Mouse (Mus musculus) brown adipose tissue, adult 24 weeks (tissue): ENCODE measurements around the gene Pdilt. TPM values are rescaled to one million over a fixed set of nuclear protein-coding genes. Genes with fewer than 3 reads are reported as not detected.
A peak's percentile ranks its signal among the peaks of the same experiment; 100 is the strongest.
"Not testable (repeated sequence)": the region's sequence is repeated elsewhere in the genome, so short reads cannot be mapped to it uniquely, and the experiment has no call there.

ENCODE experiments used
- H3K27ac ChIP-seq: fragments of 200-500 bp; replicated peaks from 2 replicates; pipeline ENCODE4 v1.5.1; 2012; ENCODE audit warnings: low read depth, mild to moderate bottlenecking, low read length
- H3K4me1 ChIP-seq: fragments of 200-500 bp; 2 replicates; pipeline ENCODE4 v1.6.1; 2012; ENCODE audit warnings: low read length, mixed read lengths; ENCODE audit not compliant: control insufficient read depth, insufficient read depth, insufficient read length
- H3K4me3 ChIP-seq: fragments of 200-500 bp; 2 replicates; pipeline ENCODE4 v1.5.1; 2012; ENCODE audit warnings: low read depth, mild to moderate bottlenecking, low read length, moderate library complexity; ENCODE audit not compliant: insufficient read depth
- polyA plus RNA-seq: library from polyadenylated mRNA; stranded (reverse); fragments of >200 nt; gene quantifications from 2 replicates; pipeline ENCODE4 v1.2.4, GENCODE M21; 2012; ENCODE audit not compliant: missing spikeins, insufficient read depth, insufficient read length

The Pdilt gene
- not detected in 2 replicates for polyA plus RNA-seq

DNA sequence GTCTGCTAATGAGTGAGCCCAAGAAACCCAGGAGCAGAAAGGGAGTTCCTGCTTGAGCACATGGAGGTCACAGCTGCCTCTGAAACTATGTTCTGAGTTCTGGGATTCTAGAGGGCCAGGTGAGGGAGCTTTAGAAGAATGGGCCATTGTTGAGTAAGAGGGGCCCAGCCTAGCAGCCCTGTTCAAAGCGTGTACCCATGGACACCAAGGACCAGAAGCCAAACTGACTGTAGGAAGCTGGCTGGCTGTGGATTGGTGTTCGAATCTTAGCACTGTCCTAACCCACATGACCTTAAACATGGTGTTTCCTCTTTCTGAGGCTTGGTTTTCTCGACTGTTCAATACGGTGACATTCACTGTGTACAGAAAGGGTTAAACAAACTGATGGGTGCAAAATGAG is at the start of gene Pdilt:
Gene Pdilt (minus strand): TSS at position 101 of the 400 bp plus-strand sequence.
- Histone ChIP-seq H3K4me1 (no peaks in the 10 kb centered on the region; the same call in 1 of the 2 replicates), H3K4me3 (no peak within 1 kb of the TSS), H3K27ac (no peak within 1 kb of the TSS)

DNA sequence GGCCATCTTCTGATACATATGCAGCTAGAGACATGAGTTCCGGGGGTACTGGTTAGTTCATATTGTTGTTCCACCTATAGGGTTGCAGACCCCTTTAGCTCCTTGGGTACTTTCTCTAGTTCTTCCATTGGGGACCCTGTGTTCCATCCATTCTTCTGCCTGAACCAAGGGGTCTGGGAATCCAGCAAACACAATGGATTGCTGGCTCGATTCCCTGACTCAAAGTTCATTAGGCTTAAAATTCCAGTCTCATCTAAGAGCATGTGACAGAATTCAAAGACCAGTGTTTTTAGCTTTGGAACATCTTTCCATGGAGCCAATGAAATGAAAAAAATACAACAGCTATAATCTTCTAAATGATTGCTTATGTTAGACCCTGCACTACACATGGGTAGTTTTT is 39.2 kb upstream of the Pdilt start:
- H3K4me3 ChIP-seq, H3K4me1 ChIP-seq, H3K27ac ChIP-seq: not testable (repeated sequence)

DNA sequence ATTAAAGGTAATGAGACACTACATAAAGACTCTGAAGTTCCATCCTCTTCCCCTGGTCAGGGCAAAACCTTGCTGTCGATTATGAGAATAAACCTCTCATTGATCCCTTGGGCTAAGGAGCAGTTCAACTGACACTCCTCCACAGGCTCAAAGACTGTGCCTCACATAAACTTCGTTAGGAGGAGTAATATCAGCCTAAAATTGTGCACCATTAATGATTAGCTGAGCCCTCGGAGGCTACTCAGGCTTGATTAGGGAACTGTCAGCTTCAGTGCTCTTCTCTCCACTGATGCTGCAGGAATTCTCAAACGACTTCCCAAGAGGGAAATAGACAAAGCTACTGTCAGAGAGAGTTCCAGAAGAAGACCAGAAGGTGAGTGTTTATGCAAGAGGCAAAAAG is 38.2 kb upstream of the Pdilt start:
- H3K27ac ChIP-seq, result no peak overlapping the region
- no peak overlapping the region for H3K4me3 ChIP-seq
- H3K4me1 ChIP-seq, result no peaks in the 10 kb centered on the region

GRCm38 (mm10) chr7:119560452-119560835 is 37.2 kb upstream of the Pdilt start:
- Histone ChIP-seq H3K4me3 (no peak overlapping the region), H3K27ac (no peak overlapping the region), H3K4me1 (no peaks in the 10 kb centered on the region)

DNA sequence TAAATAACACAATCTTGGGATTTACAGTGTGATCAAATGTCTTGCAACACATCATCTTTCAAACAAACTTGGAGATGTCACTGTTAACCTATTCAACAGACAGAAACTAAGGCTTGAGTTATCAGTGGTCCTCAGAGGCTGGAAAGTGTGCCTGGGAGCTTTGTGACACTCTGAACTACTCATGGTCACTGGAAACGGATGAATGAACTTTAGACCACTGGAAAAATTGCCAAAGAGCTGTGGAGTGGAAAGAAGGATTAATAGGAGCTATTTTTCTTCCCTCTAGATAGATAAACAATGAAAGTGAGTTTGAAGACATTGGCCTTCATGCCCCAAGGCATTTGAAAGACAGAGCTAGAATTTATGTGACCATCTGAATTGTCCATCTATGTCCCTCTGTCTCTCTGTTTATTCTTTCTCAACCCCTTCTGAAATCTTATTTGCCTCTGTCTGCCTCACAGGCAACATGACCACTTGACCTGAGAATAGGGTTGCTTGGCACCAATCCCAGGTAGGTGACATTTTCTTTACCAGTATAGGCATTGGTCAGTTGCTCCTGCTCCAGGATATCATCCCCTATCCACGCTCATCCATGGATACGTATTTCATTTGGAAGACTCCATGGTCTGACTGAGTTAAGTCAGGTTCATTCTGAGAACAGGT is 36.6 kb upstream of the Pdilt start:
- Histone ChIP-seq H3K27ac (no peak overlapping the region), H3K4me3 (no peak overlapping the region)

GRCm38 (mm10) chr7:119554040-119554439 is 30.8 kb upstream of the Pdilt start, which contains the start of gene Acsm2:
Gene Acsm2 (plus strand): TSS chr7:119554340.
- no peaks in the 10 kb centered on the region for H3K4me1 ChIP-seq
- H3K27ac ChIP-seq, result no peak within 1 kb of the TSS
- H3K4me3 ChIP-seq, result no peak within 1 kb of the TSS

More for the DNA sequence above, 36.6 kb upstream of the Pdilt start:
- no peaks in the 10 kb centered on the region for H3K4me1 ChIP-seq

GRCm38 (mm10) chr7:119550471-119551222 is 27.4 kb upstream of the Pdilt start:
- Histone ChIP-seq H3K27ac (no peak overlapping the region), H3K4me3 (no peak overlapping the region), H3K4me1 (no peaks in the 10 kb centered on the region)

GRCm38 (mm10) chr7:119545572-119545971 is 22.3 kb upstream of the Pdilt start:
- no peak overlapping the region for H3K4me3 ChIP-seq
- H3K4me1 ChIP-seq, result no peaks in the 10 kb centered on the region
- no peak overlapping the region for H3K27ac ChIP-seq

DNA sequence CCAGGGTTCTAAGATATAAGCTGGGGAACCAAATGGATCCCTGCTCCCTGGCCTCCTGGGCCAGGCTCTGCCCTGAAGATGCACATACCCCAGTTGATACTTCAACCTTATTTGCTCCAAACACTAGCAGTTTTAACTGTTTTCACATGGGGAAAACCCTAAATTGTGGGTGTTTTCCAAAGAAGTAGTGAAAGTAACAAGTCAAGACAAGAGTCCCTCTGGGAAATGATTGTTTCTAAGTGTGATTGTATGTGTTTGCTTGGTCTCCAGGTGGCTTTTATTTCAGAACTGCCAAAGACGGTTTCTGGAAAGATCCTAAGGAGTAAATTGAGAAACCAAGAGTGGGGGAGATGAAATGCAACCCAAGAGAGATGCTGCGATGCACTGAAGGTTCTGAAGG is 19.2 kb upstream of the Pdilt start:
- no peak overlapping the region for H3K4me3 ChIP-seq

GRCm38 (mm10) chr7:119534389-119534788 is 11.1 kb upstream of the Pdilt start:
- H3K27ac ChIP-seq, result no peak overlapping the region
- no peaks in the 10 kb centered on the region for H3K4me1 ChIP-seq

More for the DNA sequence above, 19.2 kb upstream of the Pdilt start:
- Histone ChIP-seq H3K4me1 (no peaks in the 10 kb centered on the region), H3K27ac (no peak overlapping the region)

GRCm38 (mm10) chr7:119532924-119533323 is 9.6 kb upstream of the Pdilt start:
- H3K4me3 ChIP-seq, result no peak overlapping the region
- no peak overlapping the region for H3K27ac ChIP-seq
- no peaks in the 10 kb centered on the region for H3K4me1 ChIP-seq

More at GRCm38 (mm10) chr7:119534389-119534788, 11.1 kb upstream of the Pdilt start:
- no peak overlapping the region for H3K4me3 ChIP-seq

DNA sequence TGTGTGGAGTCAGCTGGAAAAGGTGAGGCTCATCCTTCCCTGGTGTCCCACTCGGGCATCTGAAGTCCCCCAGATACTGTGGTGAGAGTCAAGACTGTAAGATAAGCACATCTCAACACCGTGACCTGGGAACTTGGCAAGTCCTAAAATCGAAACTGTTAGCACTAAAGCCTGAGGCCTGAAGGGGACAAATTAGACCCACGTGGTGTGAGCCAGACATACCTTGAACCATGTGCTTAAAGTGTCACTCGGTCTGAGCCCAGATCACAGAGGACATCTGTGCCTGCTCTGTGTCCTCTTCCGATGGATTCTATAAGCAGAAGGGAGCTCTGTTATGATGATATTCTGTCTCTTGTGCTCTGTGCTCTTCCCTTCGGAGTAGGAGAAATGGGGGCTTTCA is 5.3 kb upstream of the Pdilt start:
- Histone ChIP-seq H3K27ac (no peak overlapping the region), H3K4me1 (no peaks in the 10 kb centered on the region; the same call in 1 of the 2 replicates), H3K4me3 (no peak overlapping the region)

DNA sequence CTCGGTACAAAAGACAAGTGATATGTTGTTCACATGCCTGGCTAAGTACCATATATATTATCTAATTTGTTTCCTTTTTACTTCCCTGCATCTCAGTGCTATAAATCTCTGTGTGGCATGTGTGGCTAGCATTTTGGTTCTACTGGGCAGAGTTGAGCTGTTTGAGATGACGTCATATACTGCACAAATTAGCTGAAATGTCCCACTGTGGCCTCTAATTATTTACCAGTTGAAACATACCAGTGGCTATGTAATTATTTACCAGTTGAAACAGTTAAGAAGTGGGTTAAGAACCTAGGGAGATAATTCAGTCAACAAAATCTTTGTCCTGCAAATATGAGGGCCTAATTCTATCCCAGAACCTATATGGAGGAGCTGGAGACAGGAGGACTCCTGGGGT is 4.3 kb upstream of the Pdilt start:
- Histone ChIP-seq H3K4me1 (no peaks in the 10 kb centered on the region; the same call in 1 of the 2 replicates), H3K27ac (no peak overlapping the region), H3K4me3 (no peak overlapping the region)

DNA sequence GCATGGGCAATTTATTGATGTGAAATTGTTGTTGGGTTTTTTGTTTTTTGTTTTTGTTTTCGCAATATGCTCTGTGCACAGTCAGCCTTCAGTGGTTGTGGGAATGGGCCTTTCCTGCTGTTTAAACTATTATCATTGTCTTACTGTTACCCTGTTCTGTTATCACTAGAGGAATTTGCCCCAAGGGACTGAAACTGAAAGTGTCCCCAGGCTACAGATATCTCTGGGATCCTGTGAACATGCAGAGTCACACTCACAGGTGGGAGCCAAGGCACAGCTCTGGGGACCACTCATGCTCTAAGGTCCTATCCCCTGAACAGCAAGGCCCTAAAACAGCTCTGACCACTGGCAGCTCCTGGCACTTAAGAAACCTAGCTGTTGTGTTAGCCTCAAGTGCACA is 3.8 kb upstream of the Pdilt start:
- H3K4me1 ChIP-seq, result no peaks in the 10 kb centered on the region; the same call in 1 of the 2 replicates
- H3K4me3 ChIP-seq, result no peak overlapping the region
- no peak overlapping the region for H3K27ac ChIP-seq

GRCm38 (mm10) chr7:119526486-119526885 is 3.2 kb upstream of the Pdilt start:
- H3K4me3 ChIP-seq, result no peak overlapping the region; the same call in 1 of the 2 replicates
- H3K27ac ChIP-seq, result peak overlapping the region; percentile 42; the same call in 1 of the 2 replicates
- no peaks in the 10 kb centered on the region; the same call in 1 of the 2 replicates for H3K4me1 ChIP-seq
